Mouse (Mus musculus) embryonic facial prominence, embryonic 11.5 days (tissue): ENCODE data around the gene Pla2g5. TPM values are rescaled to one million over a fixed set of nuclear protein-coding genes. Genes with fewer than 3 reads are reported as not detected.
A peak's percentile ranks its signal among the peaks of the same experiment; 100 is the strongest.

Source experiments
- ATAC-seq: fragments of 200-750 bp; cut with Nextera tagmentation; replicated peaks from 2 replicates; pipeline ENCODE4 v1.8.0; 2017; ENCODE audit warnings: low read depth; ENCODE audit not compliant: insufficient number of reproducible peaks, low FRiP score, low TSS enrichment
- DNase-seq: peaks from one replicate; pipeline ENCODE4 v3.0.0-alpha.2; 2015; ENCODE audit warnings: low spot score
- H3K27ac ChIP-seq: fragments of 300-500 bp; sonication (generic); replicated peaks from 2 replicates; pipeline ENCODE4 v1.5.1; 2014; ENCODE audit warnings: mild to moderate bottlenecking, low read depth, low read length, control low read depth
- H3K27me3 ChIP-seq: fragments of 300-500 bp; sonication (generic); 2 replicates; pipeline ENCODE4 v1.6.1; 2014; ENCODE audit warnings: mild to moderate bottlenecking, low read length, moderate library complexity, mixed read lengths; ENCODE audit not compliant: control insufficient read depth, insufficient read depth
- H3K36me3 ChIP-seq: fragments of 300-500 bp; sonication (generic); replicated peaks from 2 replicates; pipeline ENCODE4 v1.6.1; 2014; ENCODE audit warnings: low read depth, mild to moderate bottlenecking, low read length, moderate library complexity, mixed read lengths; ENCODE audit not compliant: control insufficient read depth, insufficient read depth
- H3K4me1 ChIP-seq: fragments of 300-500 bp; sonication (generic); 2 replicates; pipeline ENCODE4 v1.6.1; 2014; ENCODE audit warnings: low read length, mixed read lengths; ENCODE audit not compliant: control insufficient read depth, insufficient read depth
- H3K4me2 ChIP-seq: fragments of 300-500 bp; sonication (generic); 2 replicates; pipeline ENCODE4 v1.6.1; 2014; ENCODE audit warnings: low read depth, mild to moderate bottlenecking, control low read depth, low read length, moderate library complexity
- H3K4me3 ChIP-seq: fragments of 300-500 bp; sonication (generic); 2 replicates; pipeline ENCODE4 v1.5.1; 2014; ENCODE audit warnings: low read depth, low read length, control low read depth
- H3K9ac ChIP-seq: fragments of 300-500 bp; sonication (generic); replicated peaks from 2 replicates; pipeline ENCODE4 v1.6.1; 2014; ENCODE audit warnings: mild to moderate bottlenecking, control low read depth, low read length
- H3K9me3 ChIP-seq: fragments of 300-500 bp; sonication (generic); replicated peaks from 2 replicates; pipeline ENCODE4 v1.6.1; 2016; ENCODE audit warnings: mild to moderate bottlenecking, low read length, inconsistent platforms, mixed read lengths; ENCODE audit not compliant: control insufficient read depth
- WGBS: fragments of 180-500 bp; shearing (Covaris S2); extraction: QIAGEN DNeasy Blood & Tissue Kit; methylation state at CpG from one replicate; pipeline ENCODE4 v1.1.7; 2014; 5-methylcytosine and 5-hydroxymethylcytosine counted together
- polyA plus RNA-seq: library from polyadenylated mRNA; unstranded; fragments of >200 nt; fragmentation: Nextera tagmentation; extraction: Ambion mirVana; gene quantifications from 2 replicates; pipeline ENCODE4 v1.2.1, GENCODE M21; 2014

Pla2g5 gene
- polyA plus RNA-seq, 1 experiment from 2014 or later: 0.87 TPM

GRCm38 (mm10) chr4:138793276-138793675 lies 70.0 kb downstream of the Pla2g5 start:
- no peak for ATAC-seq
- Histone ChIP-seq H3K4me3 (no peak overlapping the region), H3K36me3 (no peaks in the 10 kb centered on the region), H3K9ac (no peak overlapping the region), H3K27ac (no peak overlapping the region), H3K4me1 (no peaks in the 10 kb centered on the region), H3K4me2 (no peak overlapping the region), H3K27me3 (no peaks in the 10 kb centered on the region), H3K9me3 (no peaks in the 10 kb centered on the region)
- 67% methylated on average over 2 of the region's 2 CpGs for WGBS
- DNase-seq: peak; percentile 42

- ATAC-seq: no peak
- no peak overlapping the region for H3K27ac ChIP-seq
Observed at GRCm38 (mm10) chr4:138792599-138792998, 70.7 kb downstream of the Pla2g5 start.

DNA sequence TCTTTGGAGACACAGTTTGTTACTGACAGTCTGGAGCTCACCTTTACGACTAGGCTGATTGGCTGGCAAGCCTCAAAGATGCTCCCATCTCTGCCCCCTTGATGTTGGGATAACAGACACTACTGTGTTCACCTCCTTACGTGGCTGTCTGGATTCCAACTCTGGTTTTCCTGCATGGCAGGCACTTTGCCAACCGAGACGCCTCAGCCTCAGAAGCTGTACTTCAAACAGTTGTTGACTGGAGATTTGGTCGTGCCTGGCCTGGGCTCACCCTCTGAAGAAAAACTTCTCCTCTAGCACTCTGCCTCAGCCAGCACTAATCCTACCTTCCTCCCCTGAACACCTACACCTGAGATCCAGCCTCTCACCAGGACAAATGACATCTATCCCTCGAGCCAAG lies 71.8 kb downstream of the Pla2g5 start:
- DNase-seq: no peak
- no peaks in the 10 kb centered on the region for H3K36me3 ChIP-seq
- no peaks in the 10 kb centered on the region for H3K9me3 ChIP-seq
- no peak overlapping the region for H3K4me3 ChIP-seq
- H3K4me1 ChIP-seq: no peaks in the 10 kb centered on the region
- no peak for ATAC-seq
- no peak overlapping the region for H3K9ac ChIP-seq
- H3K27ac ChIP-seq: no peak overlapping the region
- 76% methylated on average over 6 of the region's 6 CpGs for WGBS
- H3K27me3 ChIP-seq: no peaks in the 10 kb centered on the region
- H3K4me2 ChIP-seq: no peak overlapping the region

More at GRCm38 (mm10) chr4:138792599-138792998, 70.7 kb downstream of the Pla2g5 start:
- 65% methylated on average over 9 of the region's 9 CpGs for WGBS
- no peaks in the 10 kb centered on the region for H3K36me3 ChIP-seq
- no peak overlapping the region for H3K9ac ChIP-seq
- H3K27me3 ChIP-seq: no peaks in the 10 kb centered on the region
- H3K4me1 ChIP-seq: no peaks in the 10 kb centered on the region
- peak; percentile 56 for DNase-seq
- no peak overlapping the region for H3K4me3 ChIP-seq
- H3K9me3 ChIP-seq: no peaks in the 10 kb centered on the region
- no peak overlapping the region for H3K4me2 ChIP-seq

DNA sequence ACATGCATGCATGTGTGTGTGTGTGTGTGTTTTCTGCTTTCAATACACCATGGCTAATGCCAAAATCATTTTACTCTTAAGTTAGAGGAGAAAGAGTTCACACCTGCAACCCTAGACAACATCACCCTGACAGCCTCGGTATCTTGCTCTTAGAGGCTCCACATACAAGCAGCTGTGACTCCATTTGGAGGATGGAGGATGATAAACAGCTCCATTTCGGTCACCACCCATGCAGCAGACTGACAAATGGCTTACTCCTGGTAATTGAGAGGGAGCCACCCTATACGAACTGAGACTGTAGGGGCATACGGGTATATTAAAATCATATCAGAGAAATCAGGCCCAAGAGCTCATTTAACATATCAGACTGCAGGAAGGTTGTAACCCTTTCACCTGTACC lies 74.9 kb downstream of the Pla2g5 start:
- H3K9ac ChIP-seq: no peak overlapping the region
- H3K4me1 ChIP-seq: no peaks in the 10 kb centered on the region
- no peaks in the 10 kb centered on the region for H3K9me3 ChIP-seq
- H3K4me2 ChIP-seq: no peak overlapping the region
- no peaks in the 10 kb centered on the region for H3K27me3 ChIP-seq
- ATAC-seq (no peak), DNase-seq (no peak)
- WGBS: 80% methylated on average over 4 of the region's 4 CpGs
- H3K36me3 ChIP-seq: no peaks in the 10 kb centered on the region
- no peak overlapping the region for H3K27ac ChIP-seq
- H3K4me3 ChIP-seq: no peak overlapping the region

GRCm38 (mm10) chr4:138786141-138786540 lies 77.1 kb downstream of the Pla2g5 start:
- WGBS: 75% methylated on average over 4 of the region's 4 CpGs
- no peaks in the 10 kb centered on the region for H3K27me3 ChIP-seq
- H3K4me2 ChIP-seq: no peak overlapping the region
- H3K4me3 ChIP-seq: no peak overlapping the region
- ATAC-seq (no peak), DNase-seq (no peak)
- H3K36me3 ChIP-seq: no peaks in the 10 kb centered on the region
- no peaks in the 10 kb centered on the region for H3K4me1 ChIP-seq
- H3K27ac ChIP-seq: no peak overlapping the region
- H3K9ac ChIP-seq: no peak overlapping the region
- H3K9me3 ChIP-seq: no peaks in the 10 kb centered on the region

DNA sequence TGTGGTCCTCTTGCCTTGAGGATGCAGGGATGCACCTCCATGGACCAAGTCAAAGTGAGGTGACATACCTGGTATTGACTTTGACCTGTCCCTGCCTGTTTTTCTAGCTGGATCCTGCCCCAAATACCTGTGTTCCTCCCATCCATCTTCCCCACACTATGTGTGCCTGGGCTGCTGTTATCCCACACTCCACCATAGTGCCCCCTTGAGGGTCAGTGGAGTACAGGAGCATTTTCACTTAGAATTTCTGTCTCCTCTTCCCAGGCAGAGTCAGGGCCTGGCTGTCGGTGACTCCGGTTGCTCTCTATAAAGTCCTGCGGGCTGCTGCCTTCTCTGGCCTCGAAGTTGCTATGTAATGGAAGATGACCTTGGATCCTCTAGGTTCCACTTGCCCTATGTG lies 77.6 kb downstream of the Pla2g5 start:
- Histone ChIP-seq H3K9ac (no peak overlapping the region), H3K27me3 (no peaks in the 10 kb centered on the region)
- no peak for ATAC-seq

DNA sequence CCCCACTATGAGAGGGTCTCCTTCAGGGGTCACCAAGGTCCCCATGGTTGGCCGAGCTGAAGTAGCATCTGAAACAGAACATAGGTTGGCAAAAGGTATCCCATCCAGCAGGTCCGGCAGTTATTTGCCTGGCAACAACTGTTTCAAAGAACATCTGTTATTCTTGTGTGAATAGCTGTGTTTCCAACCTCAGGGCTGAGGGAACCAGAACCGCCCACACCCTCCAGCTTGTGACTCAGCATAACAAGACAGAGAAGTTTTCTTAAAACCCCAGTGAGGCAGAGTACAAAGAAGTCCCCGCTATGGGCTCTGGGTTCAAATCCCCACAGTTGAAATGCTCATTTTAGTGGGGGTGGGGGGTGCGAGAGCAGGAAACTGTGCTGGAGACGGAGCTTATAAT lies 81.2 kb downstream of the Pla2g5 start:
- no peaks in the 10 kb centered on the region for H3K27me3 ChIP-seq
- no peak overlapping the region for H3K4me3 ChIP-seq
- no peak for DNase-seq
- no peaks in the 10 kb centered on the region for H3K9me3 ChIP-seq
- 81% methylated on average over 6 of the region's 6 CpGs for WGBS
- no peak for ATAC-seq
- no peaks in the 10 kb centered on the region for H3K4me1 ChIP-seq
- H3K4me2 ChIP-seq: no peak overlapping the region
- no peak overlapping the region for H3K27ac ChIP-seq
- no peaks in the 10 kb centered on the region for H3K36me3 ChIP-seq
- H3K9ac ChIP-seq: no peak overlapping the region

More for the DNA sequence above, 77.6 kb downstream of the Pla2g5 start:
- WGBS: 65% methylated on average over 4 of the region's 4 CpGs
- Histone ChIP-seq H3K4me1 (no peaks in the 10 kb centered on the region), H3K4me3 (no peak overlapping the region), H3K4me2 (no peak overlapping the region), H3K36me3 (no peaks in the 10 kb centered on the region), H3K27ac (no peak overlapping the region), H3K9me3 (no peaks in the 10 kb centered on the region)
- no peak for DNase-seq

GRCm38 (mm10) chr4:138780300-138780699 lies 83.0 kb downstream of the Pla2g5 start:
- no peak overlapping the region for H3K9ac ChIP-seq
- WGBS: 89% methylated on average over 5 of the region's 5 CpGs
- H3K4me2 ChIP-seq: no peak overlapping the region
- no peaks in the 10 kb centered on the region for H3K9me3 ChIP-seq
- no peak overlapping the region for H3K27ac ChIP-seq
- ATAC-seq: no peak
- H3K27me3 ChIP-seq: no peaks in the 10 kb centered on the region
- no peak overlapping the region for H3K4me3 ChIP-seq
- DNase-seq: no peak
- H3K4me1 ChIP-seq: no peaks in the 10 kb centered on the region
- no peaks in the 10 kb centered on the region for H3K36me3 ChIP-seq
